18 mouse cellular contexts compared by ENCODE assay signal in the genomic region with DNA sequence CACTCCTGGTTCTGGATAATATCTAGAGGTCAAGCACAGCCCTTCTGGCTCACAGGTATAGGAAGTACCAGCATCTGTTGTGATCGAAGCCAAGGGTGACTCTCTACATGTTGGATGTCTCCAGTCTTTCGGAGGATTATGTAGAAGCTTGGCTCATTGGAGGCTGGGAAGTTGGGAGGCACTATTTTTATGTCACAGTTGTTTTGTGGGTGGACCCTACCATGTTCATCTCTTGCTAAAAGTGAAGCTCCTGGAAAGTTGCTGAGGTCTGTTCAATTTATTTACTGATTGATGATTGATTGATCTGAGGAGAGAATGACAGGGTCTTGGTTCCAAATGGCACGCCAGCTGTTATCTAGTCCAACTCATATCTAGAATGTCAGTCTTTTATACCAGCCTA.
"Had no signal": no experiment of that assay in that cellular context is flagged by ENCODE, and none has a peak within 500 bp of the region (broad histone marks: within the 10 kb centered on the region; RNA-seq: fewer than 3 reads in every experiment).

No protein-coding gene starts in this region.

- H3K4me3 ChIP-seq: midbrain, embryonic 10.5 days; midbrain, embryonic 12.5 days; myocyte; neural tube, embryonic 13.5 days; neural tube, embryonic 15.5 days had no signal

- ATAC-seq: midbrain, embryonic 16.5 days had no signal

- DNase-seq: lung, adult 18-20 months; lung, embryonic 14.5 days; lung, postnatal 10 days; lung, postnatal 4 days; midbrain, embryonic 14.5 days; retina, postnatal 1 day; right cerebral cortex, postnatal 14 days; right cerebral cortex, postnatal 4 days; spleen, adult 18-20 months; thymus, adult 18-20 months; thymus, postnatal 14 days; thymus, postnatal 36 days had no signal

- H3K27ac ChIP-seq: midbrain, embryonic 10.5 days; midbrain, embryonic 12.5 days; neural tube, embryonic 13.5 days; neural tube, embryonic 15.5 days had no signal
